Mouse (Mus musculus) layer of hippocampus, adult 9-11 months (tissue): ENCODE results near the gene Klhl24.

Experiments used
- DNase-seq: peaks from one replicate; pipeline ENCODE4 v3.0.0; 2022

Klhl24 gene

GRCm38 (mm10) chr16:20151991-20152390 is 54.6 kb downstream of the Klhl24 start:
- DNase-seq = no peak

GRCm38 (mm10) chr16:20153742-20154141 is 56.4 kb downstream of the Klhl24 start:
- DNase-seq = no peak

GRCm38 (mm10) chr16:20160130-20160529 is 62.8 kb downstream of the Klhl24 start:
- no peak for DNase-seq

- no peak for DNase-seq
These were observed 71.7 kb downstream of the Klhl24 start for GRCm38 (mm10) chr16:20169071-20169470.

- DNase-seq = no peak
These were observed 72.2 kb downstream of the Klhl24 start for GRCm38 (mm10) chr16:20169471-20170106.
